Mouse (Mus musculus) mesoderm, embryonic 11.5 days (tissue): ENCODE data around the gene Col5a1.

ENCODE experiments used
- DNase-seq: peaks from one replicate; pipeline ENCODE4 v3.0.0-alpha.2; 2012; ENCODE audit warnings: low read depth, low spot score

Gene Col5a1

GRCm38 (mm10) chr2:28032469-28032868, 146.2 kb downstream of the Col5a1 start:
- DNase-seq: no peak

GRCm38 (mm10) chr2:28034011-28034710, 147.9 kb downstream of the Col5a1 start:
- peak; percentile 47 for DNase-seq

- no peak for DNase-seq
Observed at GRCm38 (mm10) chr2:28036788-28037187, 150.6 kb downstream of the Col5a1 start.

DNA sequence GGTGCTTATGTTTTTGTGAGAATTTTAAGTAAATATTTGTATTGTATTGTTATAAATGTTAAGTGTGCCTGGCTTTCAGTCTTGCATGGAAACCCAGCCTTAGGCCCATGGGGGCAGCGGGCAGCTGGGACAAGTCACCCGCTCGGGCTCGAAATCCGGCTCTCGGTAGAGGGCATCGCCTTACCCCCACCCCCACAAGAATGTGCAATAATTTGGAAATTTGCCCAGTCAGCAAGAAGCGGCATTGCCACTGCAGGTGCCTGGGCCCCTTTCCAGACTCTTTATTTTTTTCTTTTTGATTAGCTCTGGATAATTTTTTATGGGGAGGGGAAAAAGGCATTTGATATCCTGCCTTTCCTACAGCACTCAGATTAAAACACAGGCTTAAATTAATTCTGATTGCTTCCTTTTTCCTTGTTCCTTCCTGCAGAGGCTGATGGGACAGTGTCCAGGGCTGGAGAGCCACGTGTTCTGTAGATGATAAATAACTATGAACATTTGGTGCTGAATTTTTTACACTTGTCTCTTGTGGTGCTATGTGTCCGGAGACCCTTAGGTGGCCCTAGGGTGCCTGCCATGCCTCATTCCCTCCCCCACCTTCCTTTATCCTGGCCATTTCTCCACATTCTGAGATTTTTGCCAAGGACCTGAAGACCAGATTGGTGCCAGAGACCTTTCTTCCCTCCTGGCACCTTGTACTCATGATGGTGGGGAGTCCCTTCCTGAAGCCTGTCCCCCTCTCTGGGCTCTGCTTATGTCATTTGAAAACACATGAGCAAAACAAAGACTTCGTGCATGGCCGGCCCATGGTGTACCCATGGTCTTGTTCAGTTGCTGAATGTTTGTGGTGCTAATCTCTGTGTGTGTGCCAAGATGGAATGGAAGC, 151.5 kb downstream of the Col5a1 start:
- DNase-seq: no peak

GRCm38 (mm10) chr2:28038391-28039096, 152.3 kb downstream of the Col5a1 start:
- no peak for DNase-seq

DNA sequence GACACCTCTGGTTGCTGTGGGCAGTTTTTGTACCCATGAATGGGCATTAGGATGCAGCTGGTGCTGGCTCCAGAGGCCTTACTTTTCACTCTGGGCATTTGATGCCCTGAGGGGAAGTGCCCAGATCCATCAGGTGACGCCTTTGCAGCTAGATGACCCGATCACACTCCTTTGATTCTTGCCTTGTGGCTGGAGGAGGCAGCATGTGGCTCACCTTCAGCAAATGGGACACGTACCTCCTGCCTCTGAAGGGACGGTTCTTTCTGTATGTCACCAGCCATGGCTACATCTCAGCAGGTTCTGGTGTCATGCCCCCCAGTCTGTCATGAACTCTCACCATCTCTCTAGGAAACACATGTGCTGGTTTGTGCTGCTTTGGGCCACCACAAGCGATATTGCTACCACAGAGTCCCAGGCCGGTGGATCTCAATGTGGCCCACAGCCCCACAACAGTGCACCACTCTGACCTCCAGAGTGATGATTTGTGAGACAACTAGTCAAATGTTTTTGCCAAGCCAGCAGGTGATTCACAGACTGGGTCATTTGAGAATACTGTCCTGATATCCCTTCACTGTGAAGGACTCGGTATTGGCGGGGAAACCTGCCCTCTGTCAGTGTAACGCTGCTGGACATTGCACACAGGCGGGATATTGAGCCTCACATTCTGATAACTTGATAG, 153.6 kb downstream of the Col5a1 start:
- no peak for DNase-seq

DNA sequence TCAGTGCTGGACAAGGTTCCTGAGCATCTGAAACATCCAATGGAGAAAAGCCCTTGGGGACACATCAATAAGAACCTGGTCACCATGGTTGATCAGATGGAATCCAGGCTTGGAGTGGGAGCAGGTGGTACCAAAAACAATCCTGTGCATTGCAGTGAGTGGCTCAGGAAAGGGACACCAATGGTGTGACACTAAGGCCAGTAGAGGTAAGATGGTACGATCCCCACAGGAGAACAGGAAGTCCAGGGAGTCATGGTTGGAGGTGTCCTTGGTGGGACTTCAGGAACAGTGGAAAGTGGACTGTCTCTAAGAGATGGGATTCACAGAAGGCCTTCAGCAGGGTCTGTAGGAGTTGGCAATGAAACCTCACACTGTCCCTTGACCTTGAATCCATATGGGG, 154.2 kb downstream of the Col5a1 start:
- DNase-seq: no peak

DNA sequence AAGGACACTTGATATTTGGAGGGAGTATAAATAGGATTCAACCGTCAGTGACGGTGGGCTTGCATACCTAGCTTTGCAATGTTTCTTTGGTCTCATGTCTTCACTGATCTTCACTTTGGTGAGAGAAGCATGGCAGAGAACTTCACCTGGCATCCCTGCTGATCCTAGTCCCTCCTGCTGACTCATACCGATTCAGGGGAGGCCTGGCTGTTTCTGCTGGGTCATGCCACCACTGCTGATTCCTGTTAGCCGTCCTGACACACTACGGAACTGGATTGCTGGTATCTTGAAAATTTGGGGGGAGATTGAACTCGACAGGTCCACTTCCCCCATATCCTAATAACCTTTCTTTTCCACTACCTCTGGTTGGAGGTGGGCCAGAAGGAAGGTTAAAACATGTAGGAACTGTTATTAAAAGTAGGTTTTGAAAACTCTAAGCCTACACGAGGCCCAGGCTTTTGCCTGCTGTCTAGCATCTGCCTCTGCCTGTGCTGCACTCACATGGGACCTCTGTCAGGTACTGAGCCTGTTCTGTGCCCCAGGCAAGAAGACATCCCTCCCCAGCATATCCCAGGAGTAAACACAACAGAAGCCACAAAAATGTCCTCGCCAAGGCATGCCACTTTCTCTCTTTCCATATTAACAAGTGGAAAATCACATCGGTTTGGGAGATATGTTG, 158.8 kb downstream of the Col5a1 start:
- no peak for DNase-seq

- no peak for DNase-seq
Observed at GRCm38 (mm10) chr2:28046311-28046710, 160.1 kb downstream of the Col5a1 start.

GRCm38 (mm10) chr2:28047092-28047491, 160.9 kb downstream of the Col5a1 start:
- DNase-seq: no peak

DNA sequence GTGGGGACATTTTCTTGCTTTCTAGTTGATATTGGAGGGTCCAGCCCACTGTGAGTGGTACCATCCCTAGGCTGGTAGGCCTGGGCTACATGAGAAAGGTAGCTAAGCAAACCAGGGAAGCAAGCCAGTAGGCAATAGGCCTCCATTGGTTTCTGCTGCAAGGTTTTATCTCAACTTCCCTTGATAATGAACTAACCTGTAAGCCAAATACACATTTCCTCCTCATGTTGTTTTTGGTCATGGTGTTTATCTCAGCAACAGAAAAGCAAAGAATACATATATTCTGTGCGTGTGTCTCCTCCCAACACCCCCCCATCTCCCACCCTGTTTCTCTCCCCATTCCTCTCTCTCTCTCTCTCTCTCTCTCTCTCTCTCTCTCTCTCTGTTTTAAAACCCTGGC, 173.7 kb downstream of the Col5a1 start:
- no peak for DNase-seq

GRCm38 (mm10) chr2:28063711-28064338, 177.6 kb downstream of the Col5a1 start:
- no peak for DNase-seq

DNA sequence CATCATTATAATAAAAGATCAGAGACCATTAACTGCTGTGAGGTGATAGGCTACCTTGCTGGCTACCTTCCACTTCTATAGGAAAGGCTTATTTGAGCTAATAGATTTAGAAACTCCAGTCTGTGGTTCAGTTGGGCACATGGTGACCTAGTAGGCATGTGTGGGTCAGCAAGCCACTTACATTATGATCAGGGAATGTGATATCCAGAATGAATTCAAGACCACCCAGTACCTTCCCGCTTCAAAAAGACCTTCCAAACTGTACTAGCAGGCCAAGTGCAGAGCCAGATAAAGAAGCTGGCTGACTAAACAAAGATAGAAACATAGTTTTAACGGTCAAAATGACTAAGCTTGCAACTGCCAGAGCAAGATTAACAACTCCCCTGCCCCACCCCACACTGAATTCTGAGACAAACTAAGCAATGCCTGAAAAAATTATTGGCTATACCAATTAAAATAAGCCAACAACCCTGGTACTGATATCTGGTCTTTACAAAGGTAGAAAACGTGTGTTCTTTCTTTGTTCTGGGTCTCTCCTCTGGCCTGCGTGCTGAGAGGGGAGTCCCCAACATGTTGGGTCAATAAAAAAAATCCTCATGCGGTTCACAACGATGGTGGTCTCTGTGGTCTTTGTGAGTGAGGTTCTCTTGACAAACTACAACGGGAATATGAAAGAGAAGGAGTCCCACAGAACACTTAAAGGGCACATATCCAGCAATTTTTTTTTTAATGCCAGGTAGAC, 178.3 kb downstream of the Col5a1 start:
- no peak for DNase-seq

DNA sequence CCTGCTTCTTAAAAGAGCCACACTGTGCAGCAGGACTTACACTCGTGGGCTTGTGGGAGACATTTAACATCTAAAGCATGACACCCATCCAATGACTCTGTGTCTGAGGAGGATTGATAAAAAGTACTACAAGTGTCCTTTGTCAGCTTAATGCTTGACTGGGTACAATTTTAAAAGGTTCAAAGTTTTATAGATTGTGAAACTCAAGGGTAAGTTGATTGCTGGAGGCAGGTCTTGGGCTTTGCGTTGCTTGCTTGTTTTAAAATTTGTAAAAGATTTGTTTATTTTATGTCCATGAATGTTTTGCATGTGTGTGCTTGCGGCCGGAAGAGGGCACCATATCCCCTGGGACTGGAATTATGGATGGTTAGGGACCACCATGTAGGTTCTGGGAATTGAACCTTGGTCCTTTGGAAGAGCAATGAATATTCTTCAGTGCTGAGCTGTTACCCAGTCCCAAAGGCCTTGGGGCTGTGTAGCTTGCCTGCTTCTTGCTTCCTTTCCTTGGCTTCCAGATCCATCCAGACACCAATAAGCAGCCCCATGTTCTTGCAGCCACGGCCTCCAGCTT, 178.9 kb downstream of the Col5a1 start:
- DNase-seq: no peak

GRCm38 (mm10) chr2:28066686-28067085, 180.5 kb downstream of the Col5a1 start:
- DNase-seq: no peak

GRCm38 (mm10) chr2:28067175-28067574, 180.9 kb downstream of the Col5a1 start:
- no peak for DNase-seq

GRCm38 (mm10) chr2:28067821-28068536, 181.8 kb downstream of the Col5a1 start:
- DNase-seq: no peak

- no peak for DNase-seq
Observed at GRCm38 (mm10) chr2:28068537-28068878, 182.3 kb downstream of the Col5a1 start.

- DNase-seq: no peak
Observed at GRCm38 (mm10) chr2:28075616-28076187, 189.5 kb downstream of the Col5a1 start.
